Mouse (Mus musculus) urinary bladder, adult 2 months (tissue): ENCODE results near the gene Wrap73. TPM values are rescaled to one million over a fixed set of nuclear protein-coding genes. Genes with fewer than 3 reads are reported as not detected.

ENCODE experiments used
- DNase-seq: peaks from one replicate; pipeline ENCODE4 v3.0.0; 2022; ENCODE audit warnings: low spot score
- polyA plus RNA-seq: library from polyadenylated mRNA; depleted of rRNA; stranded (reverse); fragments of >200 nt; gene quantifications from 2 replicates; pipeline ENCODE4 v1.2.3, GENCODE M21; 2012; rRNA removed

The Wrap73 gene
- polyA plus RNA-seq, result 12.1 and 13.2 TPM in 2 replicates

DNA sequence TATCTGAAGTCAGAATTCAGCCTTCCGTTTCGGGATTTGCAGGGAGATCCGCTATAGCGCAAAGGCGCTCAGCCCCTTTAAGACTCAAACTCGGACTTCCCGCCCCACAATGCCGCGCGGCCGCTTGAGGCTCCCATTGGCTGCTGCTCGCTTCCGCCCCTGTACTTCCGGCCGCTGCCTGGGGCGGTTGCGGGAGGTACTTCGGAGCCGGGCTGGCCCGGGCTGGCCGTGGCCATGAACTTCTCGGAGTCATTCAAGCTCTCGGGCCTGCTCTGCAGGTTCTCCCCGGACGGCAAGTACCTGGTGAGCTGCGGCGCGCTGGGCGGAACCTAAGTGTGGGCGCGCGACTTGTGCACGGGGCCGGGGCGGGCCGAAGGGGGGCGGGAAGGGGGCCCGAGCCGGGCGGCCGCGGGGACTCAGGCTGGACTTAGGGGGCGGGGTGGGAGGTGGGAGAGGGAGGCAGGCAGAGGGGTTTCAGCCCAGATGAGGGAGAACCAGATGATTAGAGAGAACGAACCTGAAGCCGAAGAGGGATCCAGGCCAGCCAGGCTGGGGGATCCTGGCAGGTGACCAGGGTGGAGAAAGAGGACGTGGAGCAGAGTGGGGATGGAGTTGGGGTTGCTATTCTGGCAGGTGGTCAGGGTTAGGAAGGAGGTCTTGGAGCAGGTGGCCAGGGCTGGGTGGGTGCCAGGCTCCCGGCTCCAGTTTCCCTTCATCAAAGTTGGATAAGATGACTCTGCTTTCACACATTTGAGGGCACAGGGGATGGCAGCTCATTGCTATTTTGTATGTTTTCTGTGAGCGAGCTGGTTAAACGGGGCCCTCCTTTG, at the start of gene Wrap73:
Wrap73 (plus strand) TSS at position 162 of the 830 bp plus-strand sequence.
- DNase-seq, result peak; percentile 81

DNA sequence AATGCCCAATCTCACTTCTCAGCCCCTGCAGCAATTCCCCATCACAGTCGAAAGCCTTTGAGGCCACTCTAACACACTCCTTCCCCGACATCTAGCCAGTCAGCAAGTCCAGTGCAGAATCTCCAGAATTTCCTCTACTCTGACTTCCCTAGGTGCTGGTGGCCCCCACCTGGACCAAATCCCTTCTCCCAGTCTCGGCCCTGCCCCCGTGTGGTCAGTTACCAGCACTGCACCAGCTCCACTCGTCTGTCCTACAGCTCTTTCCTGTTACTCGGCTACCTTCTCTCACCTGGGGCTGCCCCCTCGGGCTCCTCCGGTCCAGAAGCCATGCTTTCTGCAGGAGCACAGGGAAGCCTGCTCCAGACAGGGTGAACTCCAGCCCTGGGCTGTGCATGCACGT, 49.0 kb upstream of the Wrap73 start:
- no peak for DNase-seq

- no peak for DNase-seq
Measured at GRCm38 (mm10) chr4:154096111-154096510, 46.1 kb upstream of the Wrap73 start.

DNA sequence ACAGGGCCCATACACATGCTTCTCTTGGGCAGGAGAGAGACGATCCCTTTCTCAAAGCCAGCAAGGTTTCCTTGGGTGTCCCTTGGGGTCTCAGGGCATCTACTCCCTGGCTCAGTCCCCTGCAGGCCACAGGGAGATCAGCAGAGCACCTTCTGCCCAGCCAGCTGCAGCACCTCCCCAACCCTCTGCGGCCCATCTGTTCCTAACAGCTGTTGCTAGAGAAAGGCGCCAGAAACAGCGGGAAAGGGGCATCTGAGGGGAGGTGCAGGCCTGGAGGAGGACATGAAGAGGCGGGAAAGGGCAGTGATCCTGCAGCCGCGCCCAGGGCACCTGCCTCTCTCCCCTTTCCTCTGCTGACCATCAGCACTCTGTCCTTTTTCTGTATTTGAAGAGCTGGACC, 42.8 kb upstream of the Wrap73 start:
- no peak for DNase-seq

DNA sequence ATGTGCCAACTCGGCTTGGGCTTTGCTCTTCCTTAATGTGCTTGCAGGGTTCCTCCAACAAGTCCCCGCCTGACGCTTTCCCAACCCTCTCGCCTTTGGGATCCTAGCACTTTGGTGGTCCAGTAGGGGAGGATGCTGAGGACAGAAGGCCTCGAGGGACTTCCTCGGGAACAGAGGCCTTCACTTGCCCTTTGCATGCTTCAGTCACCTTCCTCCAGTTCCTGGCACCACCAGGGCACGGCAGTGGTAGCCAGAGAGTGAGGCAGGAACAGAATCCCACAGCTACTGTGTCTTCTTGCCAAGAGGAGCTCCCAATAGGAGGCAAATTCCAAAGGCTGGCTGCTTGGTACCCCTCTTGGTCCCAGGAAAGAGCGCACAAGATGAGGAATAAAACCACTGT, 38.8 kb upstream of the Wrap73 start:
- DNase-seq, result no peak

GRCm38 (mm10) chr4:154103912-154104311, 38.3 kb upstream of the Wrap73 start:
- DNase-seq, result no peak

DNA sequence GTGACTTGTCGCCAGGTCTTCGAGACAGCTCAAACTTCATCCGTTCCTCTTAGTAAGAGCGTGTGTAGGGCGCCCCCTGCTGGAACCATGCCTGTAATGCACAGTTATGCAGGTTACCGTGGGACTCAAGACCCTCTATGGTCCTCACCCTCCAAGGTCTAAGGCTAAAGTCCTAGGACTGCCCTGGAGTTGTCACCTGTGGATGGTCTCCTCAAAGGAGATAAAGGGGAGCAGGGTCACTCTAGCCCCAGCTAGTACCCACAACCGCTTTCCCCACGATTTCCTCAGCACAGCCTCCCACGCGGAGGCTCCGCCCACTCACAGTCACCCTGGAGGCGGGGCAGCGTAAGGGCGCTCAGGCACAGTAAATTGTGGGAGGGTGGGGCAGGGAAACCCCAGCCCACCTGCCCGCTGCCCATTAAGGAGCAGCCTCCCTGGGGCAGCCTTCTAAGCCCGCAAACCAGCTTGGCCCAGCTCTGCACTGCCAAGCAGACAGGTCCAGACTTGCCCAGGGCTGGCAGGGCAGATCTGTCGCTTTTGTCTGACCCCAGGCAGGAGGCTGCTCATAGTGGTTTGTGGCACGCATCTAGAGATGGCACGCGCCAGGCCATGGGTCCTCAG, 36.7 kb upstream of the Wrap73 start:
- peak; percentile 47 for DNase-seq

- no peak for DNase-seq
Measured at GRCm38 (mm10) chr4:154106497-154107061, 35.6 kb upstream of the Wrap73 start.

DNA sequence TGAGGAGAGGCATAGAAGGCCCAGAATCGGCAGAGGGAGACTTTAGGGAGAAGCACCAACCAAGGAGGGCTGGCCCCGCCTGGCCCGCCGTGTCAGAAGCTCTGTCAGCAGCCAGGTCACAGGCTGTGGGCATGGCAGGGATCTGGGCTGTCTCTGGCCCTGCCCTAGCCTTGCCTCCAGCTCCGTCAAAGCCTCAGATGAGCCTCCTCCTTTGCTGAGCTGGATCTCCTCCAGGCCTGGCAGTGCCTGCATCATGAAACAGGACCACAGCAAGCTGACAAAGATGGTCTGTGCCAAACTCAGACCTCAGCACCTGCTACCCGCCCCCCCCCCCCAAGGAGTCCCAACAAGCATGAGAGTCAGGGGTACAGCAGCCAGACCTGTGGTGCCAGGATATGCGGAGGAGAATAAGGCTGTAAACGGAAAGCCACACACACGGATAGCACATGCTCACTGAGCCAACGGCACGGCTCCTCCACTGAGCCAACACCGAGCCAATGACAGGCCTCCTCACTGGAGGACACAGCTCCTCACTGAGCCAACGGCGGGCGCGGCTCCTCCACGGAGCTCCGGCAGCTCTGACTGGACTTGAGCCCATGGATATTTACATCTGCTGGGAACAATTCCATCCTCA, 32.8 kb upstream of the Wrap73 start:
- no peak for DNase-seq

DNA sequence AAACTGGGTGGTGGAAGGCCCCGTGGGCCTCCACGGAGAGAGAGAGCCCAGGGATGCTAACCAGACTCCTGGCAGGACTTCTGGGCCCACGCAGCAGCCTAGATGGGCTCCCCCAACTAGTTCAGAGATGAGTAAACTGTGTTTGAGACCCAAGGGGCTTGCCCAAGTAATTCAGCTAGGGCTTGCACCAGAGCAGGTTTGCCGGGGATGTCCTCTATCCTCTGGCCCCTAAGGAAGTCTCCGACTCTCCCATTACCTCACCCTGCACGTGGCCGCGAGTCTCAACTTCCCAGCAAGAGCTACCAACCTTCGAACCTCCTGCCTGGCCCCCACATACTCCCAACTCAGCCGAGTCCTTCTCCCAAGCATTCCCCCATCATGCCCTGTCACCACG, 32.3 kb upstream of the Wrap73 start:
- DNase-seq, result no peak

DNA sequence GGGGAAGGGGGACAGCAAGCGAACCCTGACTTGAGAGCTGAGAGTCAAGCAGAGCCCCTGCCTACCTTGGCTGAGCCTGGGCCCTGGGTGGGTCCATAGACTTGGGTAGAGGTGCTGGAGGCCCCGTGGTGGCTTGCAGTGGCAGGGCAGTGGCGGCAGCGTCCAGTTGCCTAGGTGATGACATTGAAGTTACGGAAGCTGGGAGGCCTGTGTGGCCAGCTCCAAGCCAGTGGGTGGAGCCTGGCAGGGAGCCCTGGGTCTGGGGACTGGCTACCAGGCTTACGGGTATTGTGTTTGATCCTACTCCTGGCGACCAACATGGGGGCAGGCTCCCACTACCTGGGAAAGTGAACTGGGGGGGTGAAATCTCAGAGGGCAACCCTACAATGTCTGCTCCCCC, 25.8 kb upstream of the Wrap73 start:
- DNase-seq, result no peak

DNA sequence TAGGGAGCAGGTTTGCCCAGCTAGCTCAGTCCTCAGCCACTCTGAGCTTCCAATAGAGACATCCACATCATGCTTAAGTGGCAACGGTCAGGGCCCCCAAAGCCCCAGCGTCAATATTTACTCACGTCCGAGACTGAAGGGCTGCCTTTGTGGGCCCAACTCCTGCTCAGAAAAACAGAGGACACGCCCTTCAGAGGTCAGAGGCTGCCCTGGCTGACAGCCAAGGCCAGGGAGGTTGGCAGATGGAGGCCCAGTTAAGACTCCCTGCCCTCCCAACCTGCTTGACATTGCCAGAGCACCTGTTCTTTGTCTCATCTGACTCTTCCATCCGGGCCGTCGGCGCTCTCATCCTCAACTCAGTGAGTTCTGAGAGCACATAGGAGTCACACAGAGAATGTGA, 23.4 kb upstream of the Wrap73 start:
- DNase-seq, result no peak

- no peak for DNase-seq
Measured at GRCm38 (mm10) chr4:154119208-154119607, 23.0 kb upstream of the Wrap73 start.

- DNase-seq, result no peak
Measured at GRCm38 (mm10) chr4:154121800-154122199, 20.4 kb upstream of the Wrap73 start.

DNA sequence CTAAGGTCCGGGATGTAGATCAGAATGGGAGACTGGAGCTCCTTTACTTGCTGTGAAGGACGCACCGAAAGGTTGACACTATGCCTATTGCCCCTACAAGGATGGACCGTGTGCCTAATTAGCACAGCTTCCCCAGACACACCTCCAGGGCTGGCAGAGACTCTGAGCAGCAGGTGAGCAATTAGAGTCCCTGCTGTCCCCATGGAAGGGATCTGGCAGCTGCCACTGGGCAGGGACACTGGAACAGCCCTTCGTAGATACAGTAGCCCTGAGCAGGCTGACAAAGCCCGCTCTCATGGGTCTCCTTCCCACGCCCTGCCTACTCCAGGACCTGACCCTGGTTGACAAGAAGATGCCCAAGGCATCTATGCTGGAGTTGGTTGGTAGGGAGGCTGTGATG, 19.8 kb upstream of the Wrap73 start:
- DNase-seq, result no peak

GRCm38 (mm10) chr4:154123553-154123952, 18.6 kb upstream of the Wrap73 start:
- DNase-seq, result no peak

- no peak for DNase-seq
Measured at GRCm38 (mm10) chr4:154125202-154125601, 17.0 kb upstream of the Wrap73 start.

- DNase-seq, result no peak
Measured at GRCm38 (mm10) chr4:154127273-154127672, 14.9 kb upstream of the Wrap73 start.

DNA sequence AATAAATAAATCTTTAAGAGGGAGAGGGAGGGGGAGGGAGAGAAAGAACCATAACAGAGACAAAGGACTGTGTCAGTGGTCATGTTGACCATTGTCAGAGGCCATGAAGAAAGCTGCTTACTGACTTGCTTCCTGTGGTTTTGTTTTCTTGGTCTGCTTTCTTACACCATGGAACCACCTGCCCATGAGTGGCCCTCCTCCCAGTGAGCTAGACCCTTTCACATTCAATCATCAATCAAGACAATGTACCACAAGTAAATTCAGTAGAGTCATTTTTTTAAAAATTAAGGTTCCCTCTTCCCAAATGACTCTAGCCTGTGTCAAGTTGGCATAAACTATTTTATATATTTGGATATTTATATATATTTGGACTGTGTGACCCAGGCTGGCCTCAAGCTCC, 12.2 kb upstream of the Wrap73 start:
- DNase-seq, result no peak

DNA sequence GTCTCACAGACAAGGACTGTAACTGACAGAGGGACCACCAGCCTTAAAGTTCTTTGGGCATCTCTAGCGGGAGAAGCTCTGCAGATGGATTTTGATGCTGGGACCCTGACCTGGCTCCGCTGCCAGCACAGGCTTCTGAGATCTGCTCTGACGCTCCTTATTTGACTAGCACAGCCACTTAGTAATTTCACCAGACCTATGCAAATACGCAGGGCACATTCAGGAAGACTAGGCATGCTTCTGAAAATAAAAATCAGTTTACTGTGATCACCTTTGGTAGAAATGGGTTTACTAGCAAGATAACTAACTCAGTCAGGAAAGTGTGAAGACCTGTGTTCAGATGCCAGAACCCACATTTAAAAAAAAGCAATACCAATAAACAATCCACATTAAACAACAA, 10.3 kb upstream of the Wrap73 start:
- DNase-seq, result no peak

GRCm38 (mm10) chr4:154134803-154135202, 7.4 kb upstream of the Wrap73 start:
- DNase-seq, result no peak

DNA sequence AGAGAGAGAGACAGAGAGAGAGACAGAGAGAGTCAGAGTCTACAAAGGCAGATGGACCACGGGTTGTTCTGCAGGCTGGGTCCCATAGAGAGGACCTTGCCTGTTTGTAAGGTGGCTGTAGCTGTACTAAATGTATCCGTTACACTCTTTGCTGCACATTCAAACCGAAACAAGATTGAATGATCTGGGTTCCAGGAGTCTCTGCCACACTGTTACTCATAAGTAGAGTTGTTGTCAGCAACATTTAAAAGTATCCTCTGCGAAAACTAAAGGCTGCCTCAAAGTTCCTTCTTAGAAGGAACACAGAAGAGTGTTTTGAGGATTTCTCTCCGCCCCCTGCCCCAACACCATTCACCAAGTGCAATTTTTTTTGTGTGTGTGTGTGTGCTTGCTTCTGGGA, 5.0 kb upstream of the Wrap73 start:
- no peak for DNase-seq
